Mouse (Mus musculus): ENCODE measurements around the gene Agt. TPM values are rescaled to one million over a fixed set of nuclear protein-coding genes. Genes with fewer than 3 reads are reported as not detected.

The Agt gene
- 0.09 TPM in 1 of 2 replicates, not detected in the other for polyA plus RNA-seq (2016; fragmentation: Nextera tagmentation; extraction: Ambion mirVana)

DNA sequence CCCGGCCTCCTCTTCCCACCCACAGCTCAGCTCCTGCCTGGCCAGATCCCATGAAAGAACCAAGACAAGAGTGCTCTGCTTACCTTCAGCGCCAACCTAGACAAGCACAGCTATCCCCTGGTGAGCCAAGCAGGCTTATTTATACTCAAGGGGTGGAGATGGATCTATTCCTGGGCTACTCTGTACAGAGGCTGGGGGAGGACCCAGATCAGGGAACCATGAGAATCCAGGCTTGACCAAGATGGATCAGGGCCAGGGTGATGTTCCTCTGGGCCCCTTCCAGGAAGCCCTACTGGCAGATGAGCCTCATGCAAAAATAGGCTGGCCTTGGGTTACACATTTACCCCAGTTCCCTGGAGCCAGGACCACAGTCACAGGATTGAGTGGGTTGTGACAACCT, at the start of gene Agt:
TSS of gene Agt (minus strand) at position 114 of the 400 bp plus-strand sequence.
- Histone ChIP-seq H3K27me3 (peaks cover 3% of the 10 kb centered on the region; the same call in 1 of the 2 replicates), H3K9ac (replicated peaks) (no peak within 1 kb of the TSS), H3K4me1 (peaks cover 6% of the 10 kb centered on the region; the same call in 1 of the 2 replicates), H3K9me3 (no peaks in the 10 kb centered on the region), H3K36me3 (no peaks in the 10 kb centered on the region), H3K4me2 (replicated peaks) (no peak within 1 kb of the TSS), H3K27ac (replicated peaks) (no peak within 1 kb of the TSS), H3K4me3 (no peak within 1 kb of the TSS)
- no peak for ATAC-seq (ENCODE audit: low FRiP score, low read depth)
- 79% methylated on average over 2 of the region's 2 CpGs for WGBS

DNA sequence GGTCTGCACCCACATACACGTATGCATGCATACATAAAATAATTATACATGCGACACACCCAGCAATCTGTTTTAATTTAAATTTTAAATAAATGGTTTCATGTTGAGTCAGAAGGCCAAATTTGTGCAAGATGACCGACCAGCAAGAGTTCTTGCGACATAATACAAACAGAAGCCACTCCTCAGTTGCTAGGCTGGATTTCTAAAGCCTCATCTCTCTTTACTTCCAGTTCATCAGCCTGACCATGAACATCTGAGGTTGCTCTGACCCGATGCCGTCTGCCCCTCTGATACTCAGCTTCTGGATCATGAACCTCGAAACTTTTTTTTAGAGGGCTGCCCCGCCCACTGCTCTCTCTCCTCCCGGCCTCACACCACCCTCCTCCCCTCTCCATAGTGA, 48.7 kb upstream of the Agt start:
- WGBS = 60% methylated on average over 9 of the region's 9 CpGs
- ATAC-seq (ENCODE audit: low FRiP score, low read depth) = no peak
- Histone ChIP-seq H3K36me3 (no peaks in the 10 kb centered on the region), H3K9ac (replicated peaks) (no peak overlapping the region), H3K9me3 (no peaks in the 10 kb centered on the region), H3K4me1 (peaks cover 9% of the 10 kb centered on the region; the same call in 1 of the 2 replicates), H3K4me2 (replicated peaks) (no peak overlapping the region), H3K27me3 (peaks cover 18% of the 10 kb centered on the region), H3K27ac (replicated peaks) (no peak overlapping the region), H3K4me3 (no peak overlapping the region)

DNA sequence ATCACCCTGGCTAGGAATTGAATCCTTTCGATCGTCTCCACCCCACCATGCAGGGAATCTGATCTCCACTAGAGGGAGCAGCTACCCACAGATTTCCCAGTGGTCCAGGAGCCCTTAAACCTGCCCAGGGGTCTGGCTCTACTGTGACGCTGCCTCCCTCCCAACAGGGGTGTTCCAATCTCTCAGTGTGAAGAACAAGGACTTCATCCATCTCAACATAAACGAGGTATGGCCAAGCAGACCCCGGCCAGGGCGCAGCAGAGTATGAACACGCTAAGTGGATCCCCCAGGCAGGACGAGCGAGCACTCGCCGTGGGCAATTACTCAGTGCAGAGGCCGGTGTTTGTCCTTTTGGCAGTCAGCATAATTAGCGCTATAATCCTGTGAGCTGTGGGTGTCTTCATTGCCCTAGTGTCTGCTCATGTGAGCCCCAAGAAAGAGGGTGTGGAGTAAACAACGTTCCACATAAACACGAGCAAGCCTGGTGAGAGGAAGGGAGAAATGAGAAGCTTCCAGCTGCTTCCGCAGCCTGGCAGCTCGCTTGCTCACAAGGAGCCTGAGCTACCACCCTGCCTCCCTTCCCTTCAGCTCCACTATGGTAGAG, 47.9 kb upstream of the Agt start:
- WGBS = 15% methylated on average over 17 of the region's 17 CpGs
- H3K9me3 ChIP-seq = no peaks in the 10 kb centered on the region
- H3K4me3 ChIP-seq = peak overlapping the region; percentile 36
- peak overlapping the region; percentile 47; the same call in 1 of the 2 replicates for H3K9ac ChIP-seq (replicated peaks)
- ATAC-seq (ENCODE audit: low FRiP score, low read depth) = peak; percentile 79
- peaks cover 9% of the 10 kb centered on the region; the same call in 1 of the 2 replicates for H3K4me1 ChIP-seq
- peak overlapping the region; percentile 63 for H3K4me2 ChIP-seq (replicated peaks)
- peaks cover 18% of the 10 kb centered on the region for H3K27me3 ChIP-seq
- no peaks in the 10 kb centered on the region for H3K36me3 ChIP-seq
- H3K27ac ChIP-seq (replicated peaks) = no peak overlapping the region

DNA sequence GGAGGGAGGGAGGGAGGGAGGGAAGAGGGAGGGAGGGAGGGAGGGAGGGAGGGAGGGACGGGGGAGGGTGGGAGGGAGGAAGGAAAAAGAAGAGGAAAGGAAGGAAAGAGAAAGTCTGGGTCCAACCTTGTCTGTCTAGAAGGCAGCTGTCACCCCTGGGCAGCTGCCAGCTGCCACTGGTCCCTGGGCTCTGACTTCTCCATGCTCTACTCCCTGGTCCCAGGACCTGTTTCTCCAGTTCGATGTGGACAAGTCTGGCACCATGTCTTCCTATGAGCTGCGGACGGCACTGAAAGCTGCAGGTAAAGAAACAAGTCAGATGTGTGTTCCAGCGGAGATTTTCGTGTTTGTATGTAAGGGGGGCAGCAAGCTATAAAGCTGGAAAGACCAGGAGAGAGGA, 44.8 kb upstream of the Agt start:
- Histone ChIP-seq H3K9ac (replicated peaks) (no peak overlapping the region), H3K27ac (replicated peaks) (no peak overlapping the region), H3K27me3 (peaks cover 18% of the 10 kb centered on the region), H3K36me3 (no peaks in the 10 kb centered on the region), H3K9me3 (no peaks in the 10 kb centered on the region), H3K4me1 (no peaks in the 10 kb centered on the region), H3K4me2 (replicated peaks) (no peak overlapping the region), H3K4me3 (no peak overlapping the region)
- no peak for ATAC-seq (ENCODE audit: low FRiP score, low read depth)
- 88% methylated on average over 5 of the region's 6 CpGs for WGBS

DNA sequence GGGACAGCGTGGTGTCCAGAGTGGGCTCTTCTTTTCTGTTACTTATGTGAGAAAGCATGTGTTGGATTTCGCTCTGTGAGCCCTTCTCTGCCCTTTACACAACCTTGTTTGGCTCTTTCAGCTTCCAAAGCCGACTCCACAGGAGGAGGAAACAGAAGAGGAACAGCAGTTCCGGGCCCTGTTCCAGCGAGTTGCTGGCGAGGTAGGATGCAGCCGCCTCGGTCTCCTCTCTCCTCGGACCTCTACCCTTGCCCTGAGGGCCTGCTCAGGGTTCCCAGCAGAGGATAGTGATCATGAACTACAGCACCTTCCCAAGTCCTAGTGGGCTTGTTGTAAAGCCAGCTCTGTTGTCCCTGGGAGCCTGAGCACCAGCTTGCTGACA, 39.5 kb upstream of the Agt start:
- H3K4me1 ChIP-seq = no peaks in the 10 kb centered on the region
- H3K4me3 ChIP-seq = no peak overlapping the region
- no peaks in the 10 kb centered on the region for H3K9me3 ChIP-seq
- 80% methylated on average over 9 of the region's 9 CpGs for WGBS
- H3K9ac ChIP-seq (replicated peaks) = no peak overlapping the region
- no peak overlapping the region for H3K4me2 ChIP-seq (replicated peaks)
- ATAC-seq (ENCODE audit: low FRiP score, low read depth) = no peak
- no peak overlapping the region for H3K27ac ChIP-seq (replicated peaks)
- H3K27me3 ChIP-seq = peaks cover 6% of the 10 kb centered on the region
- H3K36me3 ChIP-seq = no peaks in the 10 kb centered on the region

DNA sequence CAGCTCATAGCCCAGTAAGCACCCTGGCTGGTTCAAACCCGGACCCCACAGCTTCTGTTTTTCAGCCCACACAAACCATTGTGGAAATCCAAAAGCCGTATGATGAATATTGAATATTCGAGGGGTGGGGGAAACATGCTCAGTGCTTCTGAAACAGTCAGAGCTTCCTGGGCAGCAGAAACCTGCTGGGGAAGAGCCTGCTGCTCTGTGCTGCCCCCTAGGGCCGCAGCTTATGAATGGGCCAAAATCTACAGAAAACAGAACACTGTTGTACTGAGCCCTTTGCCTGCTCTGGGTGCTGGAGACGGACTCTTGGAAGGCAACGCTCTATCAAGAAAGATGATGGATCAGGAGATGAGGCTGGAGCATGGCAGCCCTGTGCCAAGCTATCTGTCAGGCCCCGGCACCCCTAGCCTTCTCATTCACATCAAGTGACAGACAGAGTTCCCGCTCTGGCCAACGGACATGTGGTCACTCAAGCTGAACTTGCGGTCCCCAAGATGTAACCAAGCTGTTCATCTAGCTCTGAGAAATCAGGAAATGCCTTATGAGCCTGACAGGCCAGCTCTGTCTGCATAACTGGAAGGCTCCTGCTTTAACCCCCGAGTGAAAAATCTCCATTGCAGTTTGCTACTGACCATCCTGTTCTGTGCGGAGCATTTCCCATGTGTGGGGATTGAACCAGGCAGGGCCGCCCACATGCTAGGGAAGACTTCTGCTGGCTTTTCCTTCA, 38.9 kb upstream of the Agt start:
- H3K9ac ChIP-seq (replicated peaks) = no peak overlapping the region
- no peak for ATAC-seq (ENCODE audit: low FRiP score, low read depth)
- H3K9me3 ChIP-seq = no peaks in the 10 kb centered on the region
- H3K4me2 ChIP-seq (replicated peaks) = no peak overlapping the region
- no peak overlapping the region for H3K4me3 ChIP-seq
- no peaks in the 10 kb centered on the region for H3K36me3 ChIP-seq
- no peaks in the 10 kb centered on the region for H3K4me1 ChIP-seq
- H3K27me3 ChIP-seq = peaks cover 6% of the 10 kb centered on the region
- WGBS = 74% methylated on average over 13 of the region's 13 CpGs
- H3K27ac ChIP-seq (replicated peaks) = no peak overlapping the region

DNA sequence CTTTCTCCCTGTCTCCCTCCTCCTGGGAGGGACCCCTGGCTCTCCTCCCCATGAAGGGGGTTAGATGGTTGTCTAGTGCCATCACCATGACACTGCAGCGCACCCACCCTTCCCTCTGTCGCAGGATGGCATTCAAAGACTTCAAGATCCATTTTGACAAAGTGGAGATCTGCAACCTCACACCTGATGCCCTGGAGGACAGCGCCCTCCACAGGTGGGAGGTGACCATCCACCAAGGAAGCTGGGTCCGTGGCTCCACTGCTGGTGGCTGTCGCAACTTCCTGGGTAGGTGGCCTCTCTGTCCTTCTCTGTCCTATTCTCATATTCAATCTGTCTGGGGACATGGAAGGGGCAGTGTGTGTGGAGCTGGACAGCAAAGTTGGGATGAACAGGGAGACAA, 34.6 kb upstream of the Agt start:
- no peak overlapping the region for H3K9ac ChIP-seq (replicated peaks)
- H3K27ac ChIP-seq (replicated peaks) = no peak overlapping the region
- no peak for ATAC-seq (ENCODE audit: low FRiP score, low read depth)
- no peaks in the 10 kb centered on the region for H3K4me1 ChIP-seq
- H3K27me3 ChIP-seq = peaks cover 6% of the 10 kb centered on the region
- H3K9me3 ChIP-seq = no peaks in the 10 kb centered on the region
- WGBS = 73% methylated on average over 5 of the region's 5 CpGs
- no peak overlapping the region for H3K4me3 ChIP-seq
- no peaks in the 10 kb centered on the region for H3K36me3 ChIP-seq
- no peak overlapping the region for H3K4me2 ChIP-seq (replicated peaks)

DNA sequence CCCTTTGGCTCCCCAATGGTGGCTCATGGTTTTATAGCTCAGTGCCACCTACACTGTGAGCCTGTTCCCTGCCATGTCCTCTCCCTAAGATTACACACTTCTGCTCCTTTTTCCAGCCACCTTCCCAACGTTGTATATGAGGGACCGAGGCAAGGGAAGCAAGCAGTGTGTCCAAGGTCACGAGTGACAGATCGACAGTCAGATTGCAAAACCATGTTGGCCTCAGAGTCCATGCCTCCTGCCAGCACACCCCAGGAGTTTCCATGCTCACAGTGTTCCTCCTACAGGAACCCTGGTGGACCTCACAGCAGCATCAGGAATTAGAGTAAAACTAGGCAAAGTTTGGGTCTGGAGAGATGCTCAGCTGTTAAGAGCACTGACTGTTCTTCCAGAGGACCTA, 19.9 kb upstream of the Agt start:
- H3K36me3 ChIP-seq = no peaks in the 10 kb centered on the region
- H3K4me3 ChIP-seq = no peak overlapping the region
- H3K9ac ChIP-seq (replicated peaks) = no peak overlapping the region
- no peaks in the 10 kb centered on the region for H3K4me1 ChIP-seq
- H3K4me2 ChIP-seq (replicated peaks) = no peak overlapping the region
- no peak overlapping the region for H3K27ac ChIP-seq (replicated peaks)
- H3K9me3 ChIP-seq = no peaks in the 10 kb centered on the region
- no peaks in the 10 kb centered on the region for H3K27me3 ChIP-seq
- WGBS = 82% methylated on average over 4 of the region's 4 CpGs
- no peak for ATAC-seq (ENCODE audit: low FRiP score, low read depth)

DNA sequence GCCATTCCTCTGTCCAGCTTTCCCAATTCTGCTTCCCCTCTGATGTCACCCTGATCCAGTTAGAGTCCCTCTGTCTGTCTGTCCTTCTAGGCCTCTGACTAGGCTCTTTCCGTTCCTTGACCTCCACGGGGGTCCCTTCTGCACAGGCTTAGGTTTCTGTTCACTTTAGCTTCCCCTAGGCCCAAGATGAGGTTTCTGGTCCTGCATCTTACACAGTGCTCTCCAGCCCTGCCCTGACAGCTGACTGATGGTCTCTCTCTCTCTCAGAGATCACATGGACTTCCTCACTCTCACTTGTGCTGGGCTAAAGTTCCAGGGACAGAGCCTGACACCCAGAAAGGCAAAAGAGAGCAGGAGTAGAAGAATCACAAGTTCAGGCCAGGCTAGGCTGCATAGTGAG, 17.1 kb upstream of the Agt start:
- WGBS = 86% methylated on average over 2 of the region's 2 CpGs

DNA sequence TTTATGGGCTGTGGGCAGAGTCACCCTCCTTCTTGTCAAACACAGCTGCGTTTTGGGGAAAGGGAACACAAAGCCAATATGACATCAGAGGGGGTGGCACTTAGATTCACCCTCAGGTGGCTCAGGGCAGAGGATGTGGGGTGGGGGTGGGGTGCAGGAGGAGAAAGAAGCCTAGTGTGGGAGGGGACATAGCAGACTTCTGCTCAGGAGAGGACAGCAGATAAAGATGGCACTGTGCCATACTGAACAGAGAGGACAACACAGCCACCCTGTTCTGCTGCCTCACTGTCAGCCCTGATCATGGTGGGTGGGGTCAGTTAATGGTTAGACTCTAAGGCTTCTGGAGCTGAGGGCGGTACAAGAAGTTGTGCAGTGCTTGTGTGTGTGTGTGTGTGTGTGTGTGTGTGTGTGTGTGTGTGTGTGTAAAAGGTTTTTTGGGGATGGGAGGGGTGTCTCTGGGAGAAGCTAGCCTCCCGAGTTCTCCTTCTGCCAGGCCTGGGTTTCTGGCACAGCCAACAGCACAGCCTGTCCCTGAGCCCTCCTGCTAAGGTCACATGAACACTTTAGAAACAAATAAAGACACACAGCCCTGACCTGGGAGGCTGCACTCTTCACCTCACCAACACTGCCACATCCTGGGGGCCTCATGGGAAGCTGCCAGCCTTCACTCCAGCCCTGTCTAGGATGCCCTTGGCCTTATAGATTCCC, 16.4 kb upstream of the Agt start:
- Histone ChIP-seq H3K27ac (replicated peaks) (no peak overlapping the region), H3K36me3 (no peaks in the 10 kb centered on the region), H3K4me2 (replicated peaks) (no peak overlapping the region), H3K9ac (replicated peaks) (no peak overlapping the region), H3K4me3 (no peak overlapping the region), H3K9me3 (no peaks in the 10 kb centered on the region), H3K4me1 (no peaks in the 10 kb centered on the region), H3K27me3 (no peaks in the 10 kb centered on the region)
- ATAC-seq (ENCODE audit: low FRiP score, low read depth) = no peak
- WGBS = 54% methylated on average over 3 of the region's 3 CpGs

More for the DNA sequence above, 17.1 kb upstream of the Agt start:
- no peaks in the 10 kb centered on the region for H3K27me3 ChIP-seq
- no peak for ATAC-seq (ENCODE audit: low FRiP score, low read depth)
- H3K4me2 ChIP-seq (replicated peaks) = no peak overlapping the region
- H3K4me1 ChIP-seq = no peaks in the 10 kb centered on the region
- H3K27ac ChIP-seq (replicated peaks) = no peak overlapping the region
- H3K9me3 ChIP-seq = no peaks in the 10 kb centered on the region
- H3K9ac ChIP-seq (replicated peaks) = no peak overlapping the region
- no peaks in the 10 kb centered on the region for H3K36me3 ChIP-seq
- no peak overlapping the region for H3K4me3 ChIP-seq

DNA sequence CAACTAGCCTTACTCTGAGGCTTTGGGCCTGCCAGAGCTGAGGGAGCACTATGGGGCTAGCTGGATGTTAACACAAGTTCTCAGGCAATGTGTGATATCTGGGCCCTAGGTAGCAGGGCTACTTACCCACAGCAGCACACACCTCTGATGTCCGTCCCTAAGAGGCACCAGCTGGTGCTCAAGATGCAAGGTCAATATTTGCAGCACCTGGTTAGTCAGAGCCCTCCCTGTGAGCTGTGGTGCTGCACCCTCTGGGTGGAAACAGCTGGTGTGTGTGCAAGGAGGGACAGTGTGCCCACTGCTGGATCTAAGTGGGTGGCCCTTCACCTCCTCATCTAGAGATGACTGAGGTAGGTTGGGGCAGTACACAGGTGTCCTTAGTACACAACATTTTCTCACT, 7.2 kb upstream of the Agt start:
- no peaks in the 10 kb centered on the region for H3K36me3 ChIP-seq
- no peak overlapping the region for H3K4me3 ChIP-seq
- no peaks in the 10 kb centered on the region for H3K27me3 ChIP-seq
- no peak overlapping the region for H3K4me2 ChIP-seq (replicated peaks)
- no peak overlapping the region for H3K27ac ChIP-seq (replicated peaks)
- peaks cover 3% of the 10 kb centered on the region; the same call in 1 of the 2 replicates for H3K4me1 ChIP-seq
- WGBS = 88% methylated on average over 1 of the region's 1 CpGs
- no peaks in the 10 kb centered on the region for H3K9me3 ChIP-seq
- H3K9ac ChIP-seq (replicated peaks) = no peak overlapping the region
- no peak for ATAC-seq (ENCODE audit: low FRiP score, low read depth)

DNA sequence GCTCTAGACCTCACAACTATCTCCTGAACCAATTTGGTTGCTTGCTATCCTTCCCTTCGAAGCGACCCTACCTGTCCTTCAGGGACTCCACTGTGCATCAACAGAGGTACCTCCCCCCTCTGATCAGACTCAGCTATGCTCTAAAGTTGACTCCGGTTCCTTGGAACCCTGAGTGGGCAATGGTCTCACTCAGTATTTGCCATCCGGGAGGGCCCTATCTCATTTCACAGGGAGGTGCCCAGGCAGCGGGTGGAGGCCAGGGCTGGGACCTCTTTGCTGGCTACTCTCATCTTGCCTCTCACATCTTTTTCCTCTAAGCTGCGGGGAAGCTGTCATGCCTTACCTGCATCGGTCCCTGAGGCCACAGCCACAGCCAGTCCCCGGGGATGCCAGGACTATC, 6.3 kb upstream of the Agt start, which contains the start of gene Capn9:
TSS of gene Capn9 (plus strand) at position 301 of the 400 bp plus-strand sequence.
- H3K9ac ChIP-seq (replicated peaks) = no peak within 1 kb of the TSS
- H3K27ac ChIP-seq (replicated peaks) = no peak within 1 kb of the TSS
- H3K9me3 ChIP-seq = no peaks in the 10 kb centered on the region
- no peak within 1 kb of the TSS for H3K4me3 ChIP-seq
- H3K27me3 ChIP-seq = no peaks in the 10 kb centered on the region
- peaks cover 3% of the 10 kb centered on the region; the same call in 1 of the 2 replicates for H3K4me1 ChIP-seq
- WGBS = 89% methylated on average over 8 of the region's 8 CpGs
- no peak for ATAC-seq (ENCODE audit: low FRiP score, low read depth)
- no peaks in the 10 kb centered on the region for H3K36me3 ChIP-seq
- H3K4me2 ChIP-seq (replicated peaks) = no peak within 1 kb of the TSS

Measured in midbrain, embryonic 12.5 days (tissue).